Mouse (Mus musculus) heart, embryonic 15.5 days (tissue): ENCODE measurements around the gene Foxd2. TPM values are rescaled to one million over a fixed set of nuclear protein-coding genes. Genes with fewer than 3 reads are reported as not detected.

ENCODE experiments used
- ATAC-seq: fragments of 200-750 bp; cut with Nextera tagmentation; replicated peaks from 2 replicates; pipeline ENCODE4 v1.8.0; 2017; ENCODE audit warnings: low read depth, moderate TSS enrichment; ENCODE audit not compliant: insufficient number of reproducible peaks, insufficient read depth, low FRiP score
- H3K27ac ChIP-seq: fragments of 300-500 bp; sonication (generic); 2 replicates; pipeline ENCODE4 v1.5.1; 2015; ENCODE audit warnings: mild to moderate bottlenecking, inconsistent platforms
- H3K27me3 ChIP-seq: fragments of 300-500 bp; sonication (generic); 2 replicates; pipeline ENCODE4 v1.6.1; 2015; ENCODE audit warnings: inconsistent platforms
- H3K36me3 ChIP-seq: fragments of 300-500 bp; sonication (generic); 2 replicates; pipeline ENCODE4 v1.6.1; 2015; ENCODE audit warnings: mild to moderate bottlenecking, inconsistent platforms
- H3K4me1 ChIP-seq: fragments of 300-500 bp; sonication (generic); replicated peaks from 2 replicates; pipeline ENCODE4 v1.6.1; 2015; ENCODE audit warnings: inconsistent platforms
- H3K4me2 ChIP-seq: fragments of 300-500 bp; sonication (generic); 2 replicates; pipeline ENCODE4 v1.6.1; 2015; ENCODE audit warnings: inconsistent platforms, mild to moderate bottlenecking, moderate library complexity
- H3K4me3 ChIP-seq: fragments of 300-500 bp; sonication (generic); 2 replicates; pipeline ENCODE4 v1.5.1; 2015; ENCODE audit warnings: mild to moderate bottlenecking, inconsistent platforms
- H3K9ac ChIP-seq: fragments of 300-500 bp; sonication (generic); 2 replicates; pipeline ENCODE4 v1.6.1; 2015; ENCODE audit warnings: mild to moderate bottlenecking, inconsistent platforms
- H3K9me3 ChIP-seq: fragments of 300-500 bp; sonication (generic); replicated peaks from 2 replicates; pipeline ENCODE4 v1.6.1; 2016; ENCODE audit warnings: inconsistent platforms
- WGBS: fragments of 180-500 bp; shearing (Covaris S2); methylation state at CpG from one replicate; pipeline ENCODE4 v1.1.7; 2015; ENCODE audit warnings: mixed read lengths; 5-methylcytosine and 5-hydroxymethylcytosine counted together
- polyA plus RNA-seq: library from polyadenylated mRNA; unstranded; fragments of >200 nt; fragmentation: Nextera tagmentation; extraction: Ambion mirVana; gene quantifications from 2 replicates; pipeline ENCODE4 v1.2.1, GENCODE M21; 2015

Foxd2 gene
- polyA plus RNA-seq, 1 experiment from 2014 or later = not detected

GRCm38 (mm10) chr4:114909602-114910484 is 1.2 kb upstream of the Foxd2 start:
- no peaks in the 10 kb centered on the region for H3K9me3 ChIP-seq
- ATAC-seq = no peak
- H3K27ac ChIP-seq = no peak overlapping the region
- peak overlapping the region; percentile 54; the same call in 1 of the 2 replicates for H3K9ac ChIP-seq
- H3K27me3 ChIP-seq = peaks cover 99% of the 10 kb centered on the region
- H3K4me1 ChIP-seq = peaks cover 41% of the 10 kb centered on the region
- peak overlapping the region; percentile 64 for H3K4me3 ChIP-seq
- H3K36me3 ChIP-seq = no peaks in the 10 kb centered on the region
- WGBS = 4% methylated on average over 20 of the region's 20 CpGs
- peak overlapping the region; percentile 96 for H3K4me2 ChIP-seq

DNA sequence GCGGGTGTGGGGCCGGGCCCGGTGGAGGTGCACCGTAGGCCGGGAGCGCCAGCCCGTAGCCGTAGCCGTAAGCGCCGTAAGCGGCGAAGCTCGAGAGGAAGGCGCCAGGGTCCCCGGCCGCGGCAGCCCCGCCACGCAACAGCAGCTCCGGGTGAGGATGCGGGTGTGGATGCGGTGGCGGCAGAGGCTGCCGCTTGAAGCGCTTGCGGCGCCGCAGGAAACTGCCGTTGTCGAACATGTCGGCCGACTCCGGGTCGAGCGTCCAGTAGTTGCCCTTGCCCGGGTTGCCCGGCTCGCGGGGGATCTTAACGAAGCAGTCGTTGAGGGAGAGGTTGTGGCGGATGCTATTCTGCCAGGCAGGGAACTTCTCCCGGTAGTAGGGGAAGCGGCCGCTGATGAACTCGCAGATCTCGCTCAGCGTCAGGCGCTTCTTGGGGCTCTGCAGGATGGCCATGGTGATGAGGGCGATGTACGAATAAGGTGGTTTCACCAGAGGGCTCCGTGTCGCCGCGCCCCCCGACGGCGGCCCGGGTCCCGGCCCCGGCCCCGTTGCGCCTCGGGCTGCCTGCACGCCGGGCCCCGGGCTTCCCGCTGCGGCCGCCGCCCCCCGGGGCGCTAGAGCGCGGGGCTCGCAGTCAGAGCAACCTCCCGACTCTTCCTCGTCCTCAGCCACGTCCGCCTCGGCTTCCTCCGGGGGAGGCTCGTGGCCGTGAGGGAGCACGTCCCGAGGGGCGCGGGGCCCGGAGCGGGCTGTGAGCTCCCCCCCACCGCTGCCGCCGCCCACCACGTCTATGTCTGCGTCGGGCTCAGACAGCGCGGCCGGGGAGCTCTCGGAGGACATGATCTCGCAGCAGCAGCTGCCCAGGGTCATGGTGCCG is 483 bp downstream of the Foxd2 start:
- WGBS = under 1% methylated on average over 101 of the region's 103 CpGs
- Histone ChIP-seq H3K27me3 (peaks cover 99% of the 10 kb centered on the region), H3K36me3 (no peaks in the 10 kb centered on the region), H3K9ac (peak overlapping the region; percentile 54), H3K27ac (no peak overlapping the region), H3K4me1 (peaks cover 33% of the 10 kb centered on the region), H3K4me3 (peak overlapping the region; percentile 64), H3K9me3 (no peaks in the 10 kb centered on the region), H3K4me2 (peak overlapping the region; percentile 96)
- peak; percentile 44 for ATAC-seq

DNA sequence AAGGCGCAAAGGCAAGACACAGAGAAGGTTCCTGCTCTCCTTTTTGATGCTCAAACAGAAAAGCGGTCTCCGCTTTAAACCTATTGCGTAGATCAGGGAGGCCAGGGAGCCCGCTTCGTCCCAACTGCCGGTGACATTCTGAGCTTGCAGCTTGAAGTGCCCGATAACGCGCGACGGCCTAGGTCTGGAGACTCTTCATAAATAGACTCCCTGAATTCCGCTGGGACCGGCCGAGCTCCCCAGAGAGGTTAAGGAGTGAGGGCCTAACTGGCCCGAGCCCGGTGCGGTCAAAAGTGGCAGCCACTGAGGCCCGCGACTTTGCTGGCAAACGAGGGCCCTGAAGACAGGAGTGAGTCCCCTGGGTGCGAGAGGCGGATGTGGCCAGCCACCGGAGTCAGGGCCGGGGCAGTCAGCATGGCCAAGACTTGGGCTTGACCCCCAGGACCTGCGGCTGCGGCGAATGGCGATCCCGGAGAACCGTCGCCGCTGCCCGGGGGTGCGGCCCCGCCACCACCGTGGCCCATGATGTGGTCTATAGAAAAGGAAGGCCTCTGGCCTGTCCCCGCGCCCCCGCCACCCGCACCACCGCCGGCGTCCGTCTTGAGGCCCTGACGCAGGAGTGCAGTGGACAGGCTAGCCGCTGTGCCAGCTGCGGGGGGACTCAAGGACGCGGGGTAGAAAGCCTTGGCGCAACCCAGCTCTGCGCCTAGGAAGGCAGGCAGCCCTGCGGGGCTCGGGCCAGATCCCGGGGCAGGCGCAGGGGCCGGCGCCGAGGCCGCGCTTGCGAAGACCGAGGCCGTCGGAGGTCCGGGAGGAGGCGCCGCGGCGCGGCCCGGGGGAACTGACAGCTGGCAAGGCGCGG is 1.4 kb downstream of the Foxd2 start:
- H3K4me2 ChIP-seq = peak overlapping the region; percentile 96
- no peak overlapping the region for H3K27ac ChIP-seq
- H3K9me3 ChIP-seq = no peaks in the 10 kb centered on the region
- no peaks in the 10 kb centered on the region for H3K36me3 ChIP-seq
- H3K9ac ChIP-seq = no peak overlapping the region
- ATAC-seq = no peak
- peaks cover 99% of the 10 kb centered on the region for H3K27me3 ChIP-seq
- peaks cover 33% of the 10 kb centered on the region for H3K4me1 ChIP-seq
- H3K4me3 ChIP-seq = peak overlapping the region; percentile 64
- 3% methylated on average over 74 of the region's 74 CpGs for WGBS

- peaks cover 99% of the 10 kb centered on the region for H3K27me3 ChIP-seq
- H3K9ac ChIP-seq = no peak overlapping the region
- no peak overlapping the region for H3K4me3 ChIP-seq
- H3K27ac ChIP-seq = no peak overlapping the region
- peaks cover 37% of the 10 kb centered on the region for H3K4me1 ChIP-seq
- no peak overlapping the region for H3K4me2 ChIP-seq
- H3K9me3 ChIP-seq = no peaks in the 10 kb centered on the region
- 28% methylated on average over 10 of the region's 10 CpGs for WGBS
- no peak for ATAC-seq
- H3K36me3 ChIP-seq = no peaks in the 10 kb centered on the region
Observed at GRCm38 (mm10) chr4:114905969-114906680, 2.5 kb downstream of the Foxd2 start.

DNA sequence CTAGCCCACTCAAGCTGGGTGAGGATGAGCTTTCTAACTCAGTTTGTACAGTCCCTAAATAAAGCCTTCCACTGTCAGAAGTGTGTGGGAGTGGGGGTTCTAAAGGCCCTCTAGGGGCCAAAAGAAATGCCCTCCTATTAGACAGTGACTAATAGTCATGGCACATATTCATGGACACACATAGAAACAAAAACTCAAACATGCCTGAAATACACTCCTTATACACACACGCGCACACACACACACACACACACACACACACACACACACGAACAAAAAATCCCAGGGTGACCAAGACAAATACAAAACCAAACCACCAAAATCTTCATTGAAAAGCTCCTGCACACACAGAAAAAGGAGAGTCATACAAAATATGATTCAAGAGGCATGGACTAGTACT is 3.2 kb downstream of the Foxd2 start:
- no peak overlapping the region for H3K4me3 ChIP-seq
- H3K36me3 ChIP-seq = no peaks in the 10 kb centered on the region
- no peaks in the 10 kb centered on the region for H3K9me3 ChIP-seq
- peaks cover 37% of the 10 kb centered on the region for H3K4me1 ChIP-seq
- ATAC-seq = no peak
- peaks cover 99% of the 10 kb centered on the region for H3K27me3 ChIP-seq
- H3K27ac ChIP-seq = no peak overlapping the region
- no peak overlapping the region for H3K4me2 ChIP-seq
- no peak overlapping the region for H3K9ac ChIP-seq
- 64% methylated on average over 3 of the region's 3 CpGs for WGBS

- H3K4me2 ChIP-seq = no peak overlapping the region
- H3K36me3 ChIP-seq = no peaks in the 10 kb centered on the region
- no peak overlapping the region for H3K27ac ChIP-seq
- ATAC-seq = no peak
- H3K9ac ChIP-seq = no peak overlapping the region
- peaks cover 100% of the 10 kb centered on the region for H3K27me3 ChIP-seq
- no peaks in the 10 kb centered on the region for H3K9me3 ChIP-seq
- peaks cover 24% of the 10 kb centered on the region for H3K4me1 ChIP-seq
- whole genome bisulfite sequencing = 11% methylated on average over 11 of the region's 11 CpGs
- no peak overlapping the region for H3K4me3 ChIP-seq
Observed at GRCm38 (mm10) chr4:114903422-114903782, 5.3 kb downstream of the Foxd2 start.

DNA sequence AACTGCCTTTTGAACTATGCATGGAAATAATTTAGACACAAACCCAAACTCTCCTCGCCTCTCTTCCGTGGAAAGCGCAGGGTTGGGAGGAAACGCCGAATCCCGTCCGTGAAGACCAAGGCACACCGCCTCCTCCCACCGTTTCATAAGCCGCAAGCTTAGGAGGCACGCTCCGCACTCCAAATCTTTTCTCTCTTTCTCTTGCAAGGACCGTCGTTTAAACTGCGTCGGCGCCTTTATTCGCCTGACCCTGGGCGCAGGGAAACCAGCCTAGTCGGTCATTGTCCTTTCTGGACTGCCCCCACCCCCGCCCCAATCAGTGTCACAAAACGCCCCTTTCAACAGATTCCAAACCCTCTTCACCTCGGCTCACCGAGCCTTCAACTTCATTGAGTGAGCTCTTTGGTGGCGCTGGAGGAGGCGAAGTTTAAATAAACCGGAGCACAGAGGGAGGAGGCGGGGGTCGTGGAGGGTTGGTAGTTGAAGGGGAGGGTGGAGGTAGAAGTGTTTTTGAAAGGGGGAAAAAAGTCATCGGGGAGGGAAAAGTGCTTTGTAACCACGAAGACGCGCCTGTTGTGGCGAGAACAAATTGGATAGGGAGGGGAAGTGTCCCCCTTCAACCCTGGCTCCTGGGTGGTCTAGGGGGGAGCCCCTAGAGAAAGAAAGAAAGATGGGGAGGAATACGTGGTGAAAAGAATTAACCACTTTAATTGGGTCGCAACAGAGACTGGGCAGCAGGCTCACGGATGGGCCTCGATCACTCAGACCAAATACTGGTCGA is 5.8 kb downstream of the Foxd2 start:
- ATAC-seq = no peak
- 3% methylated on average over 39 of the region's 39 CpGs for WGBS
- no peak overlapping the region for H3K4me3 ChIP-seq

GRCm38 (mm10) chr4:114901643-114902351 is 6.9 kb downstream of the Foxd2 start:
- Histone ChIP-seq H3K9ac (no peak overlapping the region), H3K4me2 (peak overlapping the region; percentile 32), H3K36me3 (no peaks in the 10 kb centered on the region), H3K27me3 (peaks cover 100% of the 10 kb centered on the region), H3K27ac (no peak overlapping the region), H3K4me1 (peaks cover 9% of the 10 kb centered on the region), H3K4me3 (peak overlapping the region; percentile 17; the same call in 1 of the 2 replicates), H3K9me3 (no peaks in the 10 kb centered on the region)
- ATAC-seq = no peak
- WGBS = under 1% methylated on average over 42 of the region's 42 CpGs

More for the DNA sequence above, 5.8 kb downstream of the Foxd2 start:
- Histone ChIP-seq H3K36me3 (no peaks in the 10 kb centered on the region), H3K27ac (no peak overlapping the region), H3K4me1 (peaks cover 19% of the 10 kb centered on the region), H3K27me3 (peaks cover 100% of the 10 kb centered on the region), H3K4me2 (no peak overlapping the region; the same call in 1 of the 2 replicates), H3K9ac (no peak overlapping the region), H3K9me3 (no peaks in the 10 kb centered on the region)

DNA sequence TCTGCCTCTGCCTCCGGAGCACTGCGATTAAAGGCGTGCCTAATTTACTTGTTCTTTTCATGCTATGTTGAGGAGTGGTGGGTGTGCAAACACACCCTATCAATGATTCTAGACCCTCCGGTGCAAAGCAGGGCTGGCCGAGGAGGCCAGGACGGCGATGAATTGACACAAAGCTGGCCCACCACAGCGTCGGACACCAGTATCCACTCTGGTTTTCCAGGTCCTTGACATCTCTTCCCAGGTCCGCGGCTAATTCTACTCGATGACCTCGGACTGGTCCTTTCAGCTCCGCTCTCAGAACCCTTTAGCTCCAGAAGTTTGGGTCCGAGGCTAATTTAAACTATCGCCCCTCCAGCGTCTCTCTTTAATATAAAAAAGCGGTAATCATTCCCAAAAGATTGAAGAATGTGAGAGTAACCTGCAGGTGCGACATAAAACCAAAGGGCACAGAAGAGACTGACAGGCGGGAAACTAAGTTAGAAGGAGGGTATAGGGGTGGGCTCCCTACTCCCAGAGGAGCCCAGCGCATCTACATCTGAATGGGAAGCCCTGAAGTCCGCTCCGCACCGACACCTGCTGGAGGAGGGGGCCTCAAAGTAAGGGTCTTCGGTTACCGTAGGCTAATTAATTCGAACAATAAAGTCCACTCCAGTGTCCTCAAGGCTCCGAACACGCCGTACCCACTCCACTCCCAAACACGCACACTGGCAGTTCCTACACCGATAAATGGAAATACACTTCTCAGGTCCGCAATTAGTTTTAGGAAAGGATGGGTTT is 7.6 kb downstream of the Foxd2 start:
- WGBS = 5% methylated on average over 33 of the region's 33 CpGs
- no peak overlapping the region for H3K4me2 ChIP-seq
- no peak for ATAC-seq
- H3K36me3 ChIP-seq = no peaks in the 10 kb centered on the region
- no peak overlapping the region for H3K4me3 ChIP-seq
- H3K4me1 ChIP-seq = peaks cover 9% of the 10 kb centered on the region
- H3K27me3 ChIP-seq = peaks cover 100% of the 10 kb centered on the region
- H3K27ac ChIP-seq = no peak overlapping the region
- H3K9me3 ChIP-seq = no peaks in the 10 kb centered on the region
- no peak overlapping the region for H3K9ac ChIP-seq
